Mouse (Mus musculus) limb, embryonic 15.5 days (tissue): ENCODE data around the gene Gm29797. TPM values are rescaled to one million over a fixed set of nuclear protein-coding genes. Genes with fewer than 3 reads are reported as not detected.

ENCODE experiments used
- ATAC-seq: fragments of 200-750 bp; cut with Nextera tagmentation; 2 replicates; pipeline ENCODE4 v1.8.0; 2017; ENCODE audit warnings: low read depth, moderate TSS enrichment; ENCODE audit not compliant: insufficient number of reproducible peaks, low FRiP score, low TSS enrichment
- H3K27ac ChIP-seq: fragments of 300-500 bp; sonication (generic); 2 replicates; pipeline ENCODE4 v1.5.1; 2015; ENCODE audit warnings: moderate library complexity, mild to moderate bottlenecking, inconsistent platforms
- H3K27me3 ChIP-seq: fragments of 300-500 bp; sonication (generic); 2 replicates; pipeline ENCODE4 v1.6.1; 2015; ENCODE audit warnings: inconsistent platforms
- H3K36me3 ChIP-seq: fragments of 300-500 bp; sonication (generic); 2 replicates; pipeline ENCODE4 v1.6.1; 2015; ENCODE audit warnings: inconsistent platforms
- H3K4me1 ChIP-seq: fragments of 300-500 bp; sonication (generic); 2 replicates; pipeline ENCODE4 v1.6.1; 2015; ENCODE audit warnings: inconsistent platforms
- H3K4me2 ChIP-seq: fragments of 300-500 bp; sonication (generic); 2 replicates; pipeline ENCODE4 v1.6.1; 2015; ENCODE audit warnings: mild to moderate bottlenecking, inconsistent platforms
- H3K4me3 ChIP-seq: fragments of 300-500 bp; sonication (generic); 2 replicates; pipeline ENCODE4 v1.5.1; 2015; ENCODE audit warnings: mild to moderate bottlenecking, inconsistent platforms
- H3K9ac ChIP-seq: fragments of 300-500 bp; sonication (generic); 2 replicates; pipeline ENCODE4 v1.6.1; 2015; ENCODE audit warnings: inconsistent platforms
- H3K9me3 ChIP-seq: fragments of 300-500 bp; sonication (generic); 2 replicates; pipeline ENCODE4 v1.6.1; 2016; ENCODE audit warnings: inconsistent platforms
- WGBS: fragments of 180-500 bp; shearing (Covaris S2); methylation state at CpG from one replicate; pipeline ENCODE4 v1.1.7; 2015; 5-methylcytosine and 5-hydroxymethylcytosine counted together
- polyA plus RNA-seq: library from polyadenylated mRNA; unstranded; fragments of >200 nt; fragmentation: Nextera tagmentation; extraction: Ambion mirVana; gene quantifications from 2 replicates; pipeline ENCODE4 v1.2.1, GENCODE M21; 2015

Gm29797 gene
- polyA plus RNA-seq, 1 experiment from 2014 or later: not detected

GRCm38 (mm10) chr2:181689466-181690160, 32.8 kb downstream of the Gm29797 start:
- WGBS: 91% methylated on average over 10 of the region's 10 CpGs
- Histone ChIP-seq H3K4me3 (no peak overlapping the region), H3K27me3 (no peaks in the 10 kb centered on the region), H3K4me2 (no peak overlapping the region), H3K27ac (no peak overlapping the region), H3K9ac (no peak overlapping the region), H3K4me1 (peaks cover 27% of the 10 kb centered on the region), H3K9me3 (no peaks in the 10 kb centered on the region), H3K36me3 (peaks cover 53% of the 10 kb centered on the region)
- ATAC-seq: no peak

DNA sequence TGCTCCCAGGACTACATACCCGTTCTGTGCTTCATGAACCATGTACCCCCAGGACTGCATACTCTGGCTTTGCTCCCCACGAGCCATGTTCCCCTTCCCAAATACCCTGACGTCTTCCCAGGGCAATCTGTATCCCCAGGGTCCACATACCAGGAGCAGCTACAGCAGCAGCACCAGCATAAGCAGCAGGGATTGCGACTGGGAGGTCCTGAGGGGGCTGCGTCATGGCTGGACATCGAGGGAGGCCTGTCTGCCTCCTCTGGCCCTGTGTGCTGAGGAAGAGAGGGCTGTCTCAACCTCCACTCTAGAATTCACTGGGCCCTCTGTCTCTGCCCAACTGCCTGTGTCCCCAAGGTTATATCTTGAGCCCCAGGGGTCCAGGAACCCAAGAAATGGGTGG, 34.2 kb downstream of the Gm29797 start:
- H3K4me1 ChIP-seq: peaks cover 27% of the 10 kb centered on the region
- WGBS: 80% methylated on average over 6 of the region's 6 CpGs
- peak overlapping the region; percentile 17; the same call in 1 of the 2 replicates for H3K9ac ChIP-seq
- no peaks in the 10 kb centered on the region for H3K9me3 ChIP-seq
- H3K27ac ChIP-seq: no peak overlapping the region
- H3K36me3 ChIP-seq: peaks cover 44% of the 10 kb centered on the region
- ATAC-seq: no peak
- no peak overlapping the region for H3K4me2 ChIP-seq
- H3K4me3 ChIP-seq: no peak overlapping the region
- no peaks in the 10 kb centered on the region for H3K27me3 ChIP-seq

GRCm38 (mm10) chr2:181691571-181691970, 34.7 kb downstream of the Gm29797 start:
- Histone ChIP-seq H3K9me3 (no peaks in the 10 kb centered on the region), H3K27me3 (no peaks in the 10 kb centered on the region), H3K9ac (no peak overlapping the region; the same call in 1 of the 2 replicates), H3K4me3 (no peak overlapping the region), H3K27ac (no peak overlapping the region), H3K4me1 (peaks cover 27% of the 10 kb centered on the region), H3K36me3 (peaks cover 39% of the 10 kb centered on the region), H3K4me2 (no peak overlapping the region)
- WGBS: 83% methylated on average over 4 of the region's 4 CpGs
- no peak for ATAC-seq

DNA sequence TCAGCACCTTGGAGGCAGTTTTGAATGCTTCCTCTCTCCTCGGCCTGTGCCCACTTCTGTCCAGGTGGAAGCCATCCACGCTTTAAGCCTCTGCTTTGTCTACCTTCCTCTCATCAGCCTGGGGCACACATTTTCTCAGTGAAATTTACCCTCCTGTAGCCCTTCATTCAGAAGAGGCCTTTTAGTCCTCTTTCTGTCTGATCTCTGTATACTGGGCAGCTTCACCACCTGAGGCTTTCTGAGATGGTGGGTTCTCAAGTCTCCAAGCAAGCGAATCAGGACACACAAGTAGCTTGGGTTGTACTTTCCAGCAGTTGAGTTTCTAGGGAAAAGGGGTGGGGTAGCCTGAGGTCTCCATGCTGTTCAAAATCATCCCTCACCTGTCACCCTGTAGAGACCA, 35.5 kb downstream of the Gm29797 start:
- 91% methylated on average over 3 of the region's 3 CpGs for WGBS
- Histone ChIP-seq H3K36me3 (peaks cover 32% of the 10 kb centered on the region), H3K27ac (no peak overlapping the region), H3K9me3 (no peaks in the 10 kb centered on the region), H3K4me3 (0 out of 2 replicates have a peak overlapping the region, but pooled peaks have one; percentile 75), H3K27me3 (no peaks in the 10 kb centered on the region), H3K9ac (no peak overlapping the region), H3K4me1 (peaks cover 27% of the 10 kb centered on the region), H3K4me2 (peak overlapping the region; percentile 81; the same call in 1 of the 2 replicates)
- ATAC-seq: no peak

DNA sequence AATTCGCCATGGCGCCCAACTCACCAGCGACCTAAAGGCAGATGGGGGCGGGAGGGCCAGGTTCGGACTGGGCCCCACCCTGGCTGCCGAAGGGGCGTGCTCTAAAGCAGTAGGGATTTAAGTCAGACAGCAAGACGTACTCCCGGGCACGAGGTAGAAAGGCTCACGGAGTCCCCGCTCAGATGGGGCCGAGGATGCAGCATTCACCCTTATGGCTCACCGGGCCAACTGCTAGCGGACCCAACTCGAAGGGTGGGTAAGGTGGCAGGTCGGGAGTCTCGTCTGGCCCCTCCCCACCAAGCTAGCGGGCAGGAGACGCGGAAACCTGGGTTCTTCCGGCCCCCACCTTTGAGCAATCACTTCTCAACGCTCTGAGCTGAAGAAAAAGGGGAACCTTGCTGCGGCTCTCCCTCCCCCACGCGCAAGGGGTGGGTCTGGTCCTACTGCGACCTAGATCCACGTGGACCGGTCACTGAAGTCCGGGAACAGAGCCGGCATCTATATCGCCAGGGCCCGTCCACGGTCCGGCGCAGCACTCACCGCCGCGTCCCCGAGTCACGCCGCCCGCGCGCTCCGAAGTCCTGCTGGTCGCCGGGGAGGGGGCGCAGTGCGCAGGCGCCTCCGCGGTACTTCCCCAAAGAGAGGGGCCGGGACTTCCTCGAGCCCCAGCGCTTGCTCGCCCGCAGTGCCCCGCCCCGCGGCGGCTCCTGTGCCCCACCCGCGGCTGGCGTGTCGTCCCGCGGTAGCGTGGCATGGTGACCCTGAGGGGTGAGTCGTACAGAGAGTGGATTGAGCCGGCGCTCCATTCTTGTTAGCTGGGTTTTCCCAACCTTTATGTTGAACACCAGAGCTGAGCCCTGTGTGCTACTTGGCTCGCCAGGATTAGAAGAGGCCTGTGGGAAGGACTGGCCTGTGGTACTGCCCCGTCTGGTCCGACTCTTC, 36.8 kb downstream of the Gm29797 start, which contains the start of gene Rgs19:
Rgs19 (minus strand) TSS at position 639 of the 942 bp plus-strand sequence.
- Histone ChIP-seq H3K4me2 (peak within 1 kb of the TSS; percentile 81), H3K27me3 (no peaks in the 10 kb centered on the region), H3K4me3 (peak within 1 kb of the TSS; percentile 75), H3K4me1 (peaks cover 27% of the 10 kb centered on the region), H3K27ac (peak within 1 kb of the TSS; percentile 80), H3K9ac (peak within 1 kb of the TSS; percentile 61), H3K9me3 (no peaks in the 10 kb centered on the region), H3K36me3 (peaks cover 20% of the 10 kb centered on the region)
- ATAC-seq: peak; percentile 81
- WGBS: under 1% methylated on average over 67 of the region's 75 CpGs

DNA sequence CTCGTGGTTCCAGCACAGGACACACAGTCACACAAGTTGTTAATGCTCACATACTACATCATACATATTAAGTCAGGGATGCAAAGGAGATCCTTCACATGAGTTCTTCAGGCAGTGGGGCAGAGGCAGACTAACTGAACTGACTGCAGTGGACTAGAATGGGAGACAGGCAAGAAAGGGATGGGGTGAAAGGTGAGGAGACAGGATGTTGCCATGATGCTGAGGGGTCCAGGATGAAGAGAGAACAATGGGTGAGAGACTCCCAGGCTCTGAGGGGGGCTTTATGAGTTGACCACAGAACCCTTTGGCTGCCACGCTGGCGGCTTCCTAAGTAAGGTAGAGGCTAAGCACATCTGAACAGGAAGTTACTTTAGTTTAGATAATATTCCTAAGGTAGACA, 37.7 kb downstream of the Gm29797 start:
- ATAC-seq: no peak
- Histone ChIP-seq H3K27me3 (no peaks in the 10 kb centered on the region), H3K36me3 (peaks cover 10% of the 10 kb centered on the region), H3K4me3 (no peak overlapping the region), H3K9me3 (no peaks in the 10 kb centered on the region), H3K4me1 (peaks cover 27% of the 10 kb centered on the region), H3K27ac (no peak overlapping the region), H3K9ac (no peak overlapping the region), H3K4me2 (peak overlapping the region; percentile 81; the same call in 1 of the 2 replicates)
- 90% methylated on average over 3 of the region's 3 CpGs for WGBS

- no peak overlapping the region for H3K4me2 ChIP-seq
- no peak overlapping the region for H3K4me3 ChIP-seq
- H3K9ac ChIP-seq: no peak overlapping the region
- peaks cover 23% of the 10 kb centered on the region for H3K4me1 ChIP-seq
- no peak for ATAC-seq
- no peaks in the 10 kb centered on the region for H3K9me3 ChIP-seq
- H3K27ac ChIP-seq: no peak overlapping the region
- H3K36me3 ChIP-seq: peaks cover 4% of the 10 kb centered on the region; the same call in 1 of the 2 replicates
- H3K27me3 ChIP-seq: no peaks in the 10 kb centered on the region
- WGBS: 74% methylated on average over 1 of the region's 1 CpGs
Observed at GRCm38 (mm10) chr2:181695776-181696175, 38.9 kb downstream of the Gm29797 start.

DNA sequence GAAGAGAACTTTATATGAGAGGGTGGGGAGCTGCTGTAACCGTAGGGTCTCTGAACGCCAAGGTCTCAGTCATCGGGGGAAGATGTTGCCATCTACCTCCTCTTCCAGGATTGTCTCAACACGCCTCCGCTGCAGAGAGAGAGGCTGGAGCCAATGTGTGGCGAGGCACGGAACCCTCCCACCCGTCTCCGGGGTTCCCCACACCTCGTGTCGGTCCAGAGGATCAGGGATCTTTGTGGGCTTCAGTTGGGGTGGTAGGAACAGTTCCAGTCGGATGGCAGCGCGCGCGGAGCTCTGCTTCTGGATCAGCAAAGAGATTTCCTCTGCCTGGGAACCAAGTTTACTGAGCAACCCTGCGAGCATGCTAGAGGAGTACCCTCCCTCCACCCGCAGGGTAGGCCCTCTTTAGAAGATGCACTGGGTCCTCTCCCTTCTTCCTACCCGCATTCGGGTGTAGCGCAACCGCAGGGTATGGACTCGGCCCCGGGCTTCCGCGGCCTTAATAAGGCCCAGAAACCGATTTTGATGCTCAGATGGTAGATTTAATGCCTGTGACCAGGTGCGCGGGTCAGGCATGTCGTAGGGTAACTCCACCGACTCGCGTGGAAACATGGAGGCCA, 40.1 kb downstream of the Gm29797 start:
- Histone ChIP-seq H3K9ac (no peak overlapping the region), H3K36me3 (no peaks in the 10 kb centered on the region), H3K4me3 (no peak overlapping the region), H3K4me2 (no peak overlapping the region), H3K27ac (no peak overlapping the region), H3K4me1 (peaks cover 16% of the 10 kb centered on the region), H3K9me3 (no peaks in the 10 kb centered on the region), H3K27me3 (no peaks in the 10 kb centered on the region)
- no peak for ATAC-seq
- 70% methylated on average over 33 of the region's 33 CpGs for WGBS

DNA sequence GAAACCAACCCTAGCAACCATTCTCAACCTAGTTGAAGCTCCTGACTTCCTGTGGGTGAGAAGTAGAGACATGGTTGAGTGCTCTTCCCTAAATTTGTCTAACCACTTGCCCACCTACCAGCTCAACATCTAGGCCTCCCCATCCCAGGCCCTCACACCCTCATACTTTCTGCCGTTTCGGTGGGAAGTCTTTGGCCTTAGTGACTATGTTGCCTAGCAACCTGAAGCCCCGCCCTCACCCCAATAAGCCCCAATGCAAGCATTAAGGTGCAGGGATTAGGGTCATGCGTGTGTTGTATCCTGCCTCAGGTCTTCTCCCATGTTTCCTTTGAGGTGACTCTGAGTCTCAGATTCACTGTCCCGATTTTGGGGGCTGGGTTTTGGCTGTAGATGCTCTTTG, 41.4 kb downstream of the Gm29797 start, which contains the start of gene Lkaaear1:
Lkaaear1 (minus strand) TSS at position 202 of the 400 bp plus-strand sequence.
- Histone ChIP-seq H3K36me3 (no peaks in the 10 kb centered on the region), H3K9me3 (no peaks in the 10 kb centered on the region), H3K4me2 (no peak within 1 kb of the TSS), H3K4me3 (no peak within 1 kb of the TSS), H3K27me3 (no peaks in the 10 kb centered on the region), H3K27ac (no peak within 1 kb of the TSS), H3K9ac (no peak within 1 kb of the TSS), H3K4me1 (0 out of 2 replicates have a peak, but pooled peaks cover 4% of the 10 kb centered on the region)
- 46% methylated on average over 5 of the region's 5 CpGs for WGBS
- no peak for ATAC-seq

DNA sequence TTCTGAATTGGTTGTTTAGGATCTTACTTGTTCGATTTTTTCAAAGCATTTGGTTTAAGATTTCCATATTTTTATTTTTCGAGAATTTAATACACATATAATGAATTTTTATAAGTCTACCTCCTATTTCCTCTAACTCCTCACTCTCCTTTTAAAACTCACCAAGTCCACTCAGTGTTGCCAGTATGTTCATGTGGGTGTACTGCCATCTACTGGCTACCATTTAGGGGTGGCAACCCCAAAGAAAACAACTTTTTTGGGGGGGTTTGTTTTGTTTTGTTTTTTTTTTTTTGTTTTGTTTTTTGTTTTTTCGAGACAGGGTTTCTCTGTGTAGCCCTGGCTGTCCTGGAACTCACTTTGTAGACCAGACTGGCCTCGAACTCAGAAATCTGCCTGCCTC, 49.8 kb downstream of the Gm29797 start:
- 49% methylated on average over 4 of the region's 4 CpGs for WGBS
- no peak overlapping the region for H3K4me2 ChIP-seq
- no peak for ATAC-seq
- no peaks in the 10 kb centered on the region for H3K36me3 ChIP-seq
- no peaks in the 10 kb centered on the region for H3K4me1 ChIP-seq
- no peak overlapping the region for H3K4me3 ChIP-seq
- H3K27me3 ChIP-seq: no peaks in the 10 kb centered on the region
- H3K9ac ChIP-seq: no peak overlapping the region
- H3K27ac ChIP-seq: no peak overlapping the region
- no peaks in the 10 kb centered on the region for H3K9me3 ChIP-seq
